Mouse (Mus musculus) embryo, embryonic 9.5 days (tissue): Measurements from ENCODE around the gene Zranb3.
A peak's percentile ranks its signal among the peaks of the same experiment; 100 is the strongest.

ENCODE experiments used
- DNase-seq: peaks from one replicate; pipeline ENCODE4 v3.0.0-alpha.2; 2017; ENCODE audit errors: extremely low spot score

The Zranb3 gene

GRCm38 (mm10) chr1:127945696-127946575, 156.9 kb downstream of the Zranb3 start:
- no peak for DNase-seq

DNA sequence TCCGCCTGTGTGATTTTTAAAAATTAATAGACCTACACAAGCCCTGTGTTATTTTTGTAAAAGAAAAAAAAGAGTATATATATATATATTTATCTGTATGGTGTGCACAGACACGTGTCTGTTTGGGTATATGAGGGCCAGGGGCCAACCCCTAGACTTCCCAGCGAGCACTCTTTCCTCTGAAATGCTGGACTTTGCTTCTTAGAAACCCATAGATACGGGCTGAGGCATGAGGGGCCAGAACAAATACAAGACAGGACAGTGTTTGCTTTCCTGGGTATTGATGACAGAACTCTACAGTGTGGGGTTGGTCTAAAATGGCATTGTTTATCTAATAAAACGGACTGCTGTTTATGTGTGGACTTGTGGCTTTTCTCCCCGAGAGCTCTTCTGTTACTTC, 159.3 kb downstream of the Zranb3 start:
- no peak for DNase-seq

DNA sequence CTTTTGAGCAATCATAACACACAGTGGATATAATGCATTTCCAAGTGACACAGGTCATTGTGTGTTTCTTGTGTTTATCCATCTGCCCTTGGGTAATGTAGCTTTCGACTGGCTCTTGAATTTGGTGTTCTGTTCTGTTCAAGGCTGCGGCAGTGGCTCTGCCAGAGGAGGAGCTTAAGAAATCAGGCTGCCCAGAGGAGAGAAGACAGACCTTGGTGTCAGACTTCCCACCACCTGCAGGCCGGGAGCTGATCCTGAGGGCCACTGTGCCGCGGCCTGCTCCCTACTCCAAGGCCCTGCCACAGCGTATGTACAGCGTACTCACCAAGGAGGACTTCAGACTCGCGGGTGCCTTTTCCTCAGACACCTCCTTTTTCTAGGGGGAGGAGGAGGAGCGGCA, 160.6 kb downstream of the Zranb3 start:
- DNase-seq: no peak

DNA sequence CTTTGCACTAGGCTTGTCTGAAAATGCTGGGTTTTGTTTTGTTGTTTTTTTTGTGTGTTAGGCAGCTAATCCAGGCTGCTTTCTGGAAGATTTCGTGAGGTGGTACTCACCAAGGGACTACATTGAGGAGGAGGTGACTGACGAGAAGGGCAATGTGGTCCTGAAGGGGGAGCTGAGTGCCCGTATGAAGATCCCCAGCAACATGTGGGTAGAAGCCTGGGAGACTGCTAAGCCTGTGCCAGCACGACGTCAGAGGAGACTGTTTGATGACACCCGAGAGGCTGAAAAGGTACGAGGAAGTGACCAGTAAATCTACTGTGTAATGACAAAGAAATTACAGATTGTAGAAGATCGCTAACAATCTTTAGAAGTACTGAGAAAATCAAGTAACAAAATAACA, 165.6 kb downstream of the Zranb3 start:
- DNase-seq: no peak

DNA sequence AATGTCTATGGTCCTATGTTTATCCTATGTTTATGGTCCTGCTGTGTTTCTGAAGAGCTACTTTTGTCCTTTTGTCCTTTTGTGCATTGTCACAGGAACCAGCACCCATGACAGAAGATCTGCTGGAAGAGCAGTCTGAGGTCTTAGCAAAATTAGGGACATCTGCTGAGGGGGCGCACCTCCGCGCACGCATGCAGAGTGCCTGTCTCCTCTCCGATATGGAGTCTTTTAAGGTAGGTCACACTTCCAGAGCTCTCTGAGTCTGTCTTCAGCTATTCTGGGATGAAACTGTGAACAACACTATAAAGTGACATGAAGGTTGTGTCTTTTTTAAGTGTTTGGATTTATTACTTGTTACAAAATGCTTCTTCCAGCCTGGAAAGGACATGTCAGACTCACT, 168.5 kb downstream of the Zranb3 start:
- DNase-seq: no peak

DNA sequence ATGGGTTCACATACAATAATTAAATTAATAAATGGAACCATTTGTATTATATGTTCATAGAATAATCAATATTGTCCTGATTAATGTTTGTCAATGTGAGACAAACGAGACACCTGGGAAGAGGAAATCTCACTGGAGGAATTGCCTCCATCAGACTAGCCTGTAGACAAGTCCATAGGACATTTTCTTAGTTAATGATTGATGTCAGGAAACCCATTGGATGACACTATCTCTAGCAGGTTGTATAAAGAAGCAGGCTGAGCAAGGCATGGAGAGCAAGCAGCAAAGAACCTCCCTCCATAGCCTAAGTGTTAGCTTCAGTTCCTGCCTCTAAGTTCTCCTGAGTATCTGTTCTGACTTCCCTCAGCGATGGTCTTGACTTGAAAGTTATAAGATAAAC, 169.4 kb downstream of the Zranb3 start:
- DNase-seq: no peak

GRCm38 (mm10) chr1:127915802-127916201, 187.0 kb downstream of the Zranb3 start:
- DNase-seq: no peak

DNA sequence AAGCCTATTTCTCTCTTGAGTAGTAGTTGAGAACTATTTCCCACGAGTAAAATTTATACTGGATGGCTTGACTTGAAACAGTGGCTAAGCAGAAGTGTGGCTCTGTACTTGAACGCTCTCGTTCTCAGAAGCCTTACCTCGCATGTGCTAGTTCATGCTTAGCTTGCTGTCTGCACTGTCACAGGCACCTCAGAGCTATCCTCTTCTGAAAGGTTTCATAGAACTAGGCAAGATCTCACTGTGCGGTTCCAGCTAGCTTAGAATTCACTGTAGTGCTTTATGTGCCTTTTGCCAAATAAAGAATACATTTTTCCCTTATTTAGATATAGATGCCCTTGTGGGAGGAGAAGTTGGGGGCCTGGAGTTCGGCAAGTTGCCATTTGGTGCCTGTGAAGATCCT, 187.5 kb downstream of the Zranb3 start:
- no peak for DNase-seq

DNA sequence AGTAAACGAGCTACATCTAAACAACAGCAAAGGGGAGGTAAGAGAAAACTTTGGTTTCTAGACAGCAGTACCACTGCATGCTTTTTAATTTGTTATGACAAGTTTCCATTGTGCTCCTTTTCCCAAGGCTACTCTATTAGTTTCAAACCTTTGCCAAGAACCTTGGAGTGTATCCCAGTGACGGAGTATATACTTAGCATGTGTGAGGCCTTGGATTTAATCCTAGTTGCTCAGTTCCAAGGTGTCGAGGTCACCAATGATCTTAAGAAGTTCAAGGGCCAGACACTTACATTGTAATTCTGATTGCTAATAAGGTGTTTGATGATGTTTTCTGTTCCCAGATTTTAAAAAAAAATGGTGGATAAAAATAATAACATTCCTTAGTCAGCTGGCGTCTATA, 189.7 kb downstream of the Zranb3 start:
- no peak for DNase-seq

DNA sequence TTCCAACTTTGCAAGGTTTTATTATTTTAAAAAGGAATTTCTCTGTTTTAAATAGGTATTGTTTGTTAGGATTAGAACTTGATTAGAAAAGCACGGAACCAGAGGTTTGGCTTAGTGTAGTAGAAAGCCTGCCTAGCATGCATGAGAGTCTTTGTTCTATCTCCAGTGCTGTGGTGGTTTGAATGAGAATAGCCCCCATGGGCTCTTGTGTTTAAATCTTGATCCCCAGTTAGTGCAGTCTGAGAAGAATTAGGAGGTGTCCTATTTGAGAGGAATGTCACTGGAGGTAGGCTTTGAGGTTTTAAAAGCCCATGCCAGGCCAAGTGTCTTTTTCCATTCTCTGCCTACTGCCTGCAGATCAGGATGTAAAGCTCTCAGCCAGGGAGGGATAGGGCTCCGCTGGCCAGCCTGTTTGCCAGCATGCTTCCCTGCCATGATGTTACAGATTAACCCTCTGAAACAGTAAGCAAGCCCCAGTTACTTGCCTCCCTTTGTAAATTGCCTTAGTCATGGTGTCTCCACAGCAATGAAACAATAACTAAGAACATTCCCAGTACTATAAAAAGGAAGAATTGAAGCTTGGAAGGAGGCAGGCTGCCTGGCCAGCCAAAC, 198.0 kb downstream of the Zranb3 start:
- DNase-seq: peak; percentile 9
